Mouse (Mus musculus): ENCODE data around the gene Ptpru. TPM values are rescaled to one million over a fixed set of nuclear protein-coding genes. Genes with fewer than 3 reads are reported as not detected.

The Ptpru gene
- polyA plus RNA-seq, 2 experiments, result 2.0 to 2.8 TPM

- Histone ChIP-seq H3K27me3 (ENCODE audit: control insufficient read depth, insufficient read depth, low read length) (no peaks in the 10 kb centered on the region), H3K4me2 (ENCODE audit: low read depth) (no peak overlapping the region), H3K9ac (replicated peaks) (no peak overlapping the region), H3K4me1 (replicated peaks; ENCODE audit: control insufficient read depth in 2 of 2, insufficient read depth in 2 of 2, low read length in 1 of 2) (no peaks in the 10 kb centered on the region), H3K4me3 (ENCODE audit: insufficient read depth in 1 of 2, low read depth in 2 of 2, low read length in 2 of 2) (no peak overlapping the region), H3K27ac (no peak overlapping the region), H3K36me3 (replicated peaks; ENCODE audit: control insufficient read depth, insufficient read depth, low read depth) (no peaks in the 10 kb centered on the region), H3K9me3 (ENCODE audit: control insufficient read depth, low read length) (no peaks in the 10 kb centered on the region)
- no peak for TF ChIP-seq EP300 (IDR thresholded peaks at IDR 0.05; ENCODE audit: low read depth)
- no peak for TF ChIP-seq CTCF (IDR thresholded peaks at IDR 0.05; ENCODE audit: low read depth)
- DNase-seq (ENCODE audit: low read depth in 3 of 3, low spot score in 3 of 3), result no peak
- 51% methylated on average over 9 of the region's 9 CpGs for WGBS (ENCODE audit: insufficient replicate concordance)
- ATAC-seq (ENCODE audit: insufficient read depth), result no peak
Measured at GRCm38 (mm10) chr4:131803846-131804245, 34.2 kb downstream of the Ptpru start.

DNA sequence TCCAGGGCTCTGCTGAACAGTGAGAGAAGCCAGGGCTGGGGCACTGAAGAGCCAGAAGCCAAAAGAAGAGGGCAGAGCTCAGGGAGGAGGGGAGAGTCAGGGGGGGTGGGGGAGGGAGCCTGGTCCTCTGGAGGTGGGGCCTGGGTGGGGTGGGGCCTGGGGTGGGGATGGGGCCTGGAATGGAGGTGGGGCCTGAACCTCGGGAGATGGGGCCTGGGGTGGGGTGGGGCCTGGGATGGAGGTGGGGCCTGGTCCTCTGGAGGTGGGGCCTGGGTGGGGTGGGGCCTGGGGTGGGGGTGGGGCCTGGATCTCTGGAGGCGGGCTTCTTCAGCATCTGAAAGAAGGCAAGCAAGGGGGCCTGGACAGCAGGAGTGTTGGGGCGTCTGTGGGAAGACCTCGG is 39.1 kb downstream of the Ptpru start:
- no peak for DNase-seq (ENCODE audit: low read depth in 3 of 3, low spot score in 3 of 3)
- ATAC-seq (ENCODE audit: insufficient read depth), result peak; percentile 28; the same call in 1 of the 2 replicates
- no peak overlapping the region for H3K4me2 ChIP-seq (ENCODE audit: low read depth)
- no peaks in the 10 kb centered on the region for H3K9me3 ChIP-seq (ENCODE audit: control insufficient read depth, low read length)
- no peaks in the 10 kb centered on the region for H3K36me3 ChIP-seq (replicated peaks; ENCODE audit: control insufficient read depth, insufficient read depth, low read depth)
- H3K27me3 ChIP-seq (ENCODE audit: control insufficient read depth, insufficient read depth, low read length), result no peaks in the 10 kb centered on the region
- WGBS (ENCODE audit: insufficient replicate concordance), result 46% methylated on average over 4 of the region's 4 CpGs
- H3K9ac ChIP-seq (replicated peaks), result no peak overlapping the region
- H3K27ac ChIP-seq, result no peak overlapping the region
- H3K4me1 ChIP-seq (replicated peaks; ENCODE audit: control insufficient read depth in 2 of 2, insufficient read depth in 2 of 2, low read length in 1 of 2), result no peaks in the 10 kb centered on the region
- no peak overlapping the region for H3K4me3 ChIP-seq (ENCODE audit: insufficient read depth in 1 of 2, low read depth in 2 of 2, low read length in 2 of 2)
- no peak for TF ChIP-seq CTCF (IDR thresholded peaks at IDR 0.05; ENCODE audit: low read depth)
- TF ChIP-seq EP300 (IDR thresholded peaks at IDR 0.05; ENCODE audit: low read depth), result no peak

- Histone ChIP-seq H3K27ac (no peak overlapping the region), H3K4me3 (ENCODE audit: insufficient read depth in 1 of 2, low read depth in 2 of 2, low read length in 2 of 2) (no peak overlapping the region), H3K9me3 (ENCODE audit: control insufficient read depth, low read length) (no peaks in the 10 kb centered on the region), H3K27me3 (ENCODE audit: control insufficient read depth, insufficient read depth, low read length) (no peaks in the 10 kb centered on the region), H3K9ac (replicated peaks) (no peak overlapping the region), H3K4me1 (replicated peaks; ENCODE audit: control insufficient read depth in 2 of 2, insufficient read depth in 2 of 2, low read length in 1 of 2) (no peaks in the 10 kb centered on the region), H3K4me2 (ENCODE audit: low read depth) (no peak overlapping the region), H3K36me3 (replicated peaks; ENCODE audit: control insufficient read depth, insufficient read depth, low read depth) (no peaks in the 10 kb centered on the region)
- WGBS (ENCODE audit: insufficient replicate concordance), result 55% methylated on average over 12 of the region's 12 CpGs
- ATAC-seq (ENCODE audit: insufficient read depth) (no peak), DNase-seq (ENCODE audit: low read depth in 3 of 3, low spot score in 3 of 3) (no peak)
- no peak for TF ChIP-seq CTCF (IDR thresholded peaks at IDR 0.05; ENCODE audit: low read depth)
- TF ChIP-seq EP300 (IDR thresholded peaks at IDR 0.05; ENCODE audit: low read depth), result no peak
Measured at GRCm38 (mm10) chr4:131797920-131798319, 40.2 kb downstream of the Ptpru start.

DNA sequence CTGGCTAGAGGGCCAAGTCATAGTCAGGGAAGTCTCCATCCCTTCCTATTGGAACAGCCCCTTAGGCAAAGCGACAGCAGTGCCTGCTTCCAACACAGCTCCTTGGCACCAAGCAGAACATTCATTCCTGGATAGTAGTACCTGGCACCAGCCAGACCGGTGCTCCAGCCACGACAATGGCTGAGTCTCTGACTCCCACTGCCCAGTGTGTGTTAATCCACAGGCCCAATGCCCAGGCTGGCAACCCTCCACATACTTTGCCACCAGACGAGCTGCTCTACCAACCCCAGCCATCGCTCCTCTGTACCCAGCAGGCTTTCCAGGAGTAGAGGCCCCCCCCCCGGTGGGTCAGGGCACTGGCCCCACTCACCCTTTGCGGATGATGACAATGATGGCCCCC is 40.6 kb downstream of the Ptpru start:
- H3K27ac ChIP-seq, result no peak overlapping the region
- H3K9ac ChIP-seq (replicated peaks), result no peak overlapping the region
- no peaks in the 10 kb centered on the region for H3K36me3 ChIP-seq (replicated peaks; ENCODE audit: control insufficient read depth, insufficient read depth, low read depth)
- H3K4me3 ChIP-seq (ENCODE audit: insufficient read depth in 1 of 2, low read depth in 2 of 2, low read length in 2 of 2), result no peak overlapping the region
- DNase-seq (ENCODE audit: low read depth in 3 of 3, low spot score in 3 of 3), result no peak
- 0 out of 2 replicates have a peak, but pooled peaks have one; percentile 13 for ATAC-seq (ENCODE audit: insufficient read depth)
- no peaks in the 10 kb centered on the region for H3K27me3 ChIP-seq (ENCODE audit: control insufficient read depth, insufficient read depth, low read length)
- H3K4me1 ChIP-seq (replicated peaks; ENCODE audit: control insufficient read depth in 2 of 2, insufficient read depth in 2 of 2, low read length in 1 of 2), result no peaks in the 10 kb centered on the region
- 72% methylated on average over 7 of the region's 7 CpGs for WGBS (ENCODE audit: insufficient replicate concordance)
- no peak overlapping the region for H3K4me2 ChIP-seq (ENCODE audit: low read depth)
- no peaks in the 10 kb centered on the region for H3K9me3 ChIP-seq (ENCODE audit: control insufficient read depth, low read length)
- TF ChIP-seq EP300 (IDR thresholded peaks at IDR 0.05; ENCODE audit: low read depth) (no peak), CTCF (IDR thresholded peaks at IDR 0.05; ENCODE audit: low read depth) (no peak)

DNA sequence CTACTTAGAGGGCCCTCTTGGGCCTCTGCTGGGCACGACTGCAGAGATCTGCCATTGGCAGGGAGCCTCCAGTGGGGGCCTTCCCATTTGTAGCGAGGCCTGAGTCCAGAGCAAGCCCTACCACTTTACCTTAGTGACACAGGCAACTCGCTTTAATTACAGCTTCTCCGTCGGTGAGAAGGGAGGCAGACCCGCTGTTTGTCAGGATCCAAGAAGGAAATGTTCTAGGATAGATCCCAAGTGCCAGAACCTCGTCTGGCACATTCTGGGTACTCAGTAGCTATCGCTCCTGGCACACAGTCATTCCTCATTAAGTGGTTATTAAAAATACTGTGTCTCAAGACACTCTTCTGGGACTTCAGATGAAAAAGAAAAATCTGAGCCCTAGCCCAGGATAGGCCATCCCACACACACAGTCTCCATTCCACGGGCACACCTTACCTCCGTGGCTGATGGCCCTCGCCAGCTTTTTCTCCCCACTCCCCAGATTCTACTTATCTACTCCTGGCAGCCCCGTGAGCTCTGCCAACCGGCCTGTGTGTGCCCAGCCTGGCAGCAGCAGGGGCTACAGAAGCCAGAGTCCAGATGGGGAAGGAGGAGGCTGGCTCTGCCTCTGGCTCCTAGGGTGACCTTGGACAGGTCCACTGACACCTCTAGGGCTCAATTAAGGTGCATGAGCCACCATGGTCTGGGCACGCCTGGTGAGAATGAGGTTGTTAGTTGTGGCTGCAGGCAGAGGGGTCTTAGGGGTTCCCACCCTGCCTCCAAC is 41.6 kb downstream of the Ptpru start:
- Histone ChIP-seq H3K36me3 (replicated peaks; ENCODE audit: control insufficient read depth, insufficient read depth, low read depth) (no peaks in the 10 kb centered on the region), H3K9ac (replicated peaks) (no peak overlapping the region), H3K4me3 (ENCODE audit: insufficient read depth in 1 of 2, low read depth in 2 of 2, low read length in 2 of 2) (no peak overlapping the region), H3K27me3 (ENCODE audit: control insufficient read depth, insufficient read depth, low read length) (no peaks in the 10 kb centered on the region), H3K4me2 (ENCODE audit: low read depth) (no peak overlapping the region), H3K4me1 (replicated peaks; ENCODE audit: control insufficient read depth in 2 of 2, insufficient read depth in 2 of 2, low read length in 1 of 2) (no peaks in the 10 kb centered on the region), H3K9me3 (ENCODE audit: control insufficient read depth, low read length) (no peaks in the 10 kb centered on the region), H3K27ac (no peak overlapping the region)
- ATAC-seq (ENCODE audit: insufficient read depth) (no peak), DNase-seq (ENCODE audit: low read depth in 3 of 3, low spot score in 3 of 3) (no peak)
- no peak for TF ChIP-seq EP300 (IDR thresholded peaks at IDR 0.05; ENCODE audit: low read depth)
- TF ChIP-seq CTCF (IDR thresholded peaks at IDR 0.05; ENCODE audit: low read depth), result no peak
- WGBS (ENCODE audit: insufficient replicate concordance), result 55% methylated on average over 14 of the region's 14 CpGs
